Mouse (Mus musculus): ENCODE results near the gene Gng2. TPM values are rescaled to one million over a fixed set of nuclear protein-coding genes. Genes with fewer than 3 reads are reported as not detected.

The Gng2 gene
- total and polyA plus RNA-seq, 3 experiments, result 3.3 to 17.2 TPM; not detected in 1

DNA sequence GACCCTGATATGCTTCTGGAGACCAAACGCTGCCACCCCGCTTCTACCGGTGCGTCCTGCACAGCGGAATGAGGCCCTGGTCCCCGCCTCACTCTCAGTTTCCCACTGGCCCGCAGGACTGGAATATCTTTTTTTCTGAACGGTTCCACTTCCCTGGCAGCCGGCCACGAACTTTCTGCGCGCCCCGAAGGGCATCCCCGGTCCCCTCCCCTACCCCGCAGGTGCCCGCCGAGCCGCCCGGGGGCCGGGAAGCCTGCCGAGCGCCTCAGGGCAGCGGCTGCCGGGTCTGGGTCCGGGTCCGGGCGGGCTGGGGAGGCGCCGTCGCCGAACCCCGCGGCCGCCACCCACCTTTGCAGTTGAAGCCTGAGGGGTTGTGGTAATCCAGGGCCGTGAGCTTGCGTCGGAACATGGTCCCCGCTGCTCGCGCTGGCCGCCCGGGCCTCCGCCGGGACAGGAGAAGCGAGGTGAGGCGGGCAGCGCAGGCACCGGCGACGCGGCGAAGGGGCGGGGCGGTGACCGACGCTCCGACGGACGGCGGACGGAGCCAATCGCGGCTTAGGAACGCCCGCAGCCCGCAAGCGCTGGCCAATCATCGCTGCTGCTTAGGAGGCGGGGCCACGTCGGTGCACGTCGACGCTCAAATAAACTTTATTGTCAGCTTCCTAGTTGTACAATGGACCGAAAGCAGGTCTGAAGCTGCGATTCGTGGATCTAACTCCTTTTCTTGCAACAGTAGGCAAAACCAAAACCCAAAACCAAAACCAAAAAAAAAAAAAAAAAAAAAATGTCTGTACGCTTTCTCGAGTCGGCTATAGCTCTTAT is 153.9 kb downstream of the Gng2 start, which contains the start of gene Rtraf (continued):
- no peak for TF ChIP-seq MAFK (IDR thresholded peaks at IDR 0.05; ENCODE audit: borderline replicate concordance, low read depth, low read length)

Other genes with a start within 250 kb of the Gng2 start
- not detected in 2 replicates for gene Nid2, start 226.4 kb downstream of the Gng2 start, total RNA-seq (2012; rRNA removed)
- gene Nid2, start 226.4 kb downstream of the Gng2 start, polyA plus RNA-seq (2012; ENCODE audit: insufficient read depth in 1 of 2, insufficient read length in 2 of 2, low read depth in 1 of 2, low replicate concordance in 2 of 2, missing spikeins in 1 of 2), result not detected
- gene Rtraf, start 153.8 kb downstream of the Gng2 start, total RNA-seq (2012; rRNA removed), result 90.4 and 93.9 TPM in 2 replicates
- gene Rtraf, start 153.8 kb downstream of the Gng2 start, polyA plus RNA-seq (2012; ENCODE audit: insufficient read depth in 1 of 2, insufficient read length in 2 of 2, low read depth in 1 of 2, low replicate concordance in 2 of 2, missing spikeins in 1 of 2), result 100 to 1,000 TPM in 1 of 2 experiments, not detected in 1; 117 TPM
- 2.0 and 3.2 TPM in 2 replicates for gene Saysd1, start 160.9 kb upstream of the Gng2 start, total RNA-seq (2012; rRNA removed)
- 1 to 10 TPM in 1 of 2 experiments, not detected in 1; 4.4 TPM for gene Saysd1, start 160.9 kb upstream of the Gng2 start, polyA plus RNA-seq (2012; ENCODE audit: insufficient read depth in 1 of 2, insufficient read length in 2 of 2, low read depth in 1 of 2, low replicate concordance in 2 of 2, missing spikeins in 1 of 2)
- gene Kcnk5, start 204.2 kb upstream of the Gng2 start, total RNA-seq (2012; rRNA removed), result 6.7 and 10.9 TPM in 2 replicates
- gene Kcnk5, start 204.2 kb upstream of the Gng2 start, polyA plus RNA-seq (2012; ENCODE audit: insufficient read depth in 1 of 2, insufficient read length in 2 of 2, low read depth in 1 of 2, low replicate concordance in 2 of 2, missing spikeins in 1 of 2), result 1 to 10 TPM in 1 of 2 experiments, not detected in 1; 9.3 TPM